In genomic region chr11:101275309-101275708, GRCm38 (mm10) we compare ENCODE assay signal across 22 mouse cellular contexts. TPM values are rescaled to one million over a fixed set of nuclear protein-coding genes. Genes with fewer than 3 reads are reported as not detected.
DNase-seq lines count a peak whose midpoint lies in the region; ATAC-seq and TF ChIP-seq lines count a peak whose summit lies in the region.
"Had no signal": no experiment of that assay in that cellular context is flagged by ENCODE, and none has a peak within 500 bp of the region (broad histone marks: within the 10 kb centered on the region; RNA-seq: fewer than 3 reads in every experiment).

No protein-coding gene starts in this region.

- no peak for TF ChIP-seq POLR2A in kidney, adult 2 months (IDR thresholded peaks at IDR 0.05; ENCODE audit: low read depth, low read length)
- TF ChIP-seq POLR2A in MEL (IDR thresholded peaks at IDR 0.05; ENCODE audit: control insufficient read depth in 1 of 2, insufficient read depth in 1 of 2, low read depth in 1 of 2, low read length in 2 of 2, poor library complexity in 1 of 2) = 0 out of 4 replicates have a peak, but pooled peaks of 1 of the 2 experiments have one; percentile 16

- no peak for TF ChIP-seq CTCF in kidney, adult 2 months (conservative IDR thresholded peaks at IDR 0.05; ENCODE audit: insufficient read depth, insufficient read length, low read depth, low read length)
- TF ChIP-seq CTCF in MEL (IDR thresholded peaks at IDR 0.05 in 2 of 3, conservative IDR thresholded peaks at IDR 0.05 in 1 of 3; ENCODE audit: control insufficient read depth in 1 of 3, insufficient read depth in 1 of 3, low read depth in 2 of 3, low read length in 3 of 3, poor library complexity in 1 of 3, severe bottlenecking in 1 of 3) = no peak

- TF ChIP-seq EP300 in MEL (IDR thresholded peaks at IDR 0.05; ENCODE audit: low read depth in 1 of 2, low read length in 2 of 2) = no peak

- H3K4me1 ChIP-seq in forebrain, embryonic 12.5 days = peaks cover 29% of the 10 kb centered on the region
- peaks cover 24% of the 10 kb centered on the region for H3K4me1 ChIP-seq in forebrain, embryonic 16.5 days (replicated peaks; ENCODE audit: control insufficient read depth, insufficient read depth, low read length)
- H3K4me1 ChIP-seq in kidney, adult 2 months (ENCODE audit: control insufficient read depth, insufficient read depth, low read length) = peaks cover 21% of the 10 kb centered on the region
- H3K4me1 ChIP-seq in midbrain, embryonic 10.5 days = peaks cover 38% of the 10 kb centered on the region
- H3K4me1 ChIP-seq in midbrain, embryonic 15.5 days = peaks cover 30% of the 10 kb centered on the region
- peaks cover 0 to 18% of the 10 kb centered on the region in 2 experiments; a peak in 3 of 4 replicates for H3K4me1 ChIP-seq in MEL (ENCODE audit: control insufficient read depth in 1 of 2, insufficient read depth in 2 of 2, low read length in 2 of 2)

- H3K4me3 ChIP-seq in forebrain, embryonic 12.5 days (replicated peaks) = no peak overlapping the region
- H3K4me3 ChIP-seq in forebrain, embryonic 16.5 days (replicated peaks; ENCODE audit: low read length) = no peak overlapping the region
- H3K4me3 ChIP-seq in kidney, adult 2 months (ENCODE audit: insufficient read depth, low read depth, low read length) = no peak overlapping the region
- peak overlapping the region; percentile 18; the same call in 1 of the 2 replicates for H3K4me3 ChIP-seq in midbrain, embryonic 10.5 days
- no peak overlapping the region for H3K4me3 ChIP-seq in midbrain, embryonic 15.5 days
- H3K4me3 ChIP-seq in MEL (ENCODE audit: control insufficient read depth in 1 of 2, insufficient read depth in 1 of 2, low read depth in 2 of 2, low read length in 2 of 2) = no peak overlapping the region
- H3K4me3 ChIP-seq: embryonic facial prominence, embryonic 12.5 days; forebrain, embryonic 13.5 days; forebrain, embryonic 15.5 days had no signal

- H3K79me2 ChIP-seq in MEL (ENCODE audit: control insufficient read depth, insufficient read depth, low read length, poor library complexity) = peaks cover 15% of the 10 kb centered on the region

- H3K4me2 ChIP-seq in forebrain, embryonic 12.5 days = no peak overlapping the region
- no peak overlapping the region for H3K4me2 ChIP-seq in forebrain, embryonic 16.5 days (ENCODE audit: low read length)
- H3K4me2 ChIP-seq in midbrain, embryonic 15.5 days = no peak overlapping the region
- H3K4me2 ChIP-seq: forebrain, embryonic 15.5 days had no signal

- DNase-seq in kidney, adult 2 months = no peak
- no peak for DNase-seq in kidney, postnatal 25 days
- no peak for DNase-seq in midbrain, embryonic 10.5 days (ENCODE audit: low spot score)
- DNase-seq in MEL (ENCODE audit: low read depth, low spot score) = no peak
- no peak for DNase-seq in ovary, postnatal 14 days (ENCODE audit: low spot score)
- DNase-seq: adrenal gland, adult 8-10 months; adrenal gland, postnatal 14 days; adrenal gland, postnatal 36 days; cerebellum, adult 11-12 months; cerebellum, adult 2 months; cerebellum, adult 9-10 months; cerebellum, postnatal 10 days; cerebellum, postnatal 25 days had no signal

- no peak overlapping the region for H3K9ac ChIP-seq in forebrain, embryonic 12.5 days
- no peak overlapping the region for H3K9ac ChIP-seq in forebrain, embryonic 16.5 days (replicated peaks; ENCODE audit: low read depth, low read length)
- H3K9ac ChIP-seq in midbrain, embryonic 15.5 days = no peak overlapping the region
- no peak overlapping the region for H3K9ac ChIP-seq in MEL (ENCODE audit: control insufficient read depth, low read depth, low read length, poor library complexity, severe bottlenecking)
- H3K9ac ChIP-seq: embryonic facial prominence, embryonic 12.5 days; forebrain, embryonic 13.5 days; forebrain, embryonic 15.5 days had no signal

- no peaks in the 10 kb centered on the region for H3K36me3 ChIP-seq in forebrain, embryonic 12.5 days (replicated peaks)
- no peaks in the 10 kb centered on the region for H3K36me3 ChIP-seq in forebrain, embryonic 16.5 days (ENCODE audit: control insufficient read depth, insufficient read depth)
- H3K36me3 ChIP-seq in kidney, adult 2 months (ENCODE audit: control insufficient read depth, insufficient read depth, low read length) = no peaks in the 10 kb centered on the region; the same call in 1 of the 2 replicates
- peaks cover 16% of the 10 kb centered on the region for H3K36me3 ChIP-seq in midbrain, embryonic 10.5 days
- H3K36me3 ChIP-seq in midbrain, embryonic 15.5 days (replicated peaks) = no peaks in the 10 kb centered on the region
- H3K36me3 ChIP-seq in MEL (ENCODE audit: control insufficient read depth in 1 of 2, insufficient read depth in 2 of 2, low read length in 2 of 2) = peaks cover 0 to 13% of the 10 kb centered on the region in 2 experiments; a peak in 2 of 4 replicates
- H3K36me3 ChIP-seq: forebrain, embryonic 15.5 days had no signal

- H3K9me3 ChIP-seq in forebrain, embryonic 12.5 days = no peaks in the 10 kb centered on the region
- H3K9me3 ChIP-seq in forebrain, embryonic 16.5 days (ENCODE audit: control insufficient read depth, low read length) = no peaks in the 10 kb centered on the region
- no peaks in the 10 kb centered on the region for H3K9me3 ChIP-seq in midbrain, embryonic 10.5 days (replicated peaks)
- no peaks in the 10 kb centered on the region for H3K9me3 ChIP-seq in midbrain, embryonic 15.5 days
- H3K9me3 ChIP-seq in MEL (replicated peaks; ENCODE audit: insufficient read depth, low read length) = no peaks in the 10 kb centered on the region
- H3K9me3 ChIP-seq: embryonic facial prominence, embryonic 10.5 days; embryonic facial prominence, embryonic 12.5 days; forebrain, embryonic 13.5 days; forebrain, embryonic 15.5 days had no signal

- H3K27ac ChIP-seq in forebrain, embryonic 12.5 days = 0 out of 2 replicates have a peak overlapping the region, but pooled peaks have one; percentile 15
- no peak overlapping the region for H3K27ac ChIP-seq in forebrain, embryonic 16.5 days (ENCODE audit: low read length)
- H3K27ac ChIP-seq in kidney, adult 2 months (ENCODE audit: insufficient read depth, low read depth, low read length) = peak overlapping the region; percentile 58
- H3K27ac ChIP-seq in midbrain, embryonic 10.5 days (replicated peaks) = no peak overlapping the region
- no peak overlapping the region for H3K27ac ChIP-seq in midbrain, embryonic 15.5 days
- no peak overlapping the region for H3K27ac ChIP-seq in MEL (ENCODE audit: control insufficient read depth, low read depth, low read length)
- H3K27ac ChIP-seq: embryonic facial prominence, embryonic 10.5 days; embryonic facial prominence, embryonic 12.5 days; forebrain, embryonic 13.5 days; forebrain, embryonic 15.5 days had no signal

- H3K27me3 ChIP-seq in forebrain, embryonic 12.5 days = peaks cover 15% of the 10 kb centered on the region
- no peaks in the 10 kb centered on the region; the same call in 1 of the 2 replicates for H3K27me3 ChIP-seq in forebrain, embryonic 16.5 days (replicated peaks; ENCODE audit: control insufficient read depth, insufficient read depth, low read length)
- no peaks in the 10 kb centered on the region for H3K27me3 ChIP-seq in kidney, adult 2 months (replicated peaks; ENCODE audit: control insufficient read depth, insufficient read depth, low read length)
- H3K27me3 ChIP-seq in midbrain, embryonic 10.5 days (ENCODE audit: low read depth, poor library complexity, severe bottlenecking) = peaks cover 36% of the 10 kb centered on the region
- H3K27me3 ChIP-seq in midbrain, embryonic 15.5 days (replicated peaks) = no peaks in the 10 kb centered on the region
- H3K27me3 ChIP-seq in MEL (ENCODE audit: control insufficient read depth in 1 of 2, insufficient read depth in 2 of 2, low read length in 2 of 2) = no peaks in the 10 kb centered on the region
- H3K27me3 ChIP-seq: forebrain, embryonic 15.5 days; Patski had no signal

- 72% methylated on average over 4 of the region's 4 CpGs for WGBS in forebrain, embryonic 12.5 days
- 59% methylated on average over 4 of the region's 4 CpGs for WGBS in forebrain, embryonic 16.5 days
- 69% methylated on average over 4 of the region's 4 CpGs for WGBS in kidney, adult 2 months
- 83% methylated on average over 4 of the region's 4 CpGs for WGBS in midbrain, embryonic 10.5 days
- WGBS in midbrain, embryonic 15.5 days = 79% methylated on average over 4 of the region's 4 CpGs

- ATAC-seq in forebrain, embryonic 12.5 days (ENCODE audit: low FRiP score) = no peak
- ATAC-seq in forebrain, embryonic 16.5 days = no peak
- no peak for ATAC-seq in midbrain, embryonic 15.5 days (replicated peaks)
- ATAC-seq: activated CD4-positive, CD25-positive, alpha-beta regulatory T cell, adult 4 months; forebrain, embryonic 13.5 days; forebrain, embryonic 15.5 days; Patski had no signal

- TF ChIP-seq RAD21 in MEL (IDR thresholded peaks at IDR 0.05; ENCODE audit: low read depth, low read length) = no peak

RNA-seq across cellular contexts. Expression of gene Cntd1, which starts 3.5 kb away (rescaled TPM):
- polyA plus RNA-seq in forebrain, embryonic 12.5 days (2016; fragmentation: Nextera tagmentation; extraction: Ambion mirVana) = 1.6 TPM in 2 replicates
- 0.91 TPM in 2 replicates for polyA plus RNA-seq in forebrain, embryonic 16.5 days (2015; fragmentation: Nextera tagmentation; extraction: Ambion mirVana)
- 1.3 and 1.6 TPM in 2 replicates for polyA plus RNA-seq in kidney, adult 2 months (2012; rRNA removed)
- polyA plus RNA-seq in midbrain, embryonic 10.5 days (2016; fragmentation: Nextera tagmentation; extraction: Ambion mirVana) = 1.6 and 1.8 TPM in 2 replicates
- 0.93 and 1.3 TPM in 2 replicates for polyA plus RNA-seq in midbrain, embryonic 15.5 days (2015; fragmentation: Nextera tagmentation; extraction: Ambion mirVana)
- total RNA-seq in MEL (2012; rRNA removed) = 2.4 TPM in 2 replicates
- under 1 TPM in 1 of 2 experiments, not detected in 1; 0.84 TPM for polyA plus RNA-seq in MEL (2012; ENCODE audit: insufficient read depth in 1 of 2, insufficient read length in 2 of 2, low read depth in 1 of 2, low replicate concordance in 2 of 2, missing spikeins in 1 of 2)

RNA-seq across cellular contexts. Expression of gene Coa3, which starts 3.6 kb away (rescaled TPM):
- polyA plus RNA-seq in forebrain, embryonic 12.5 days (2016; fragmentation: Nextera tagmentation; extraction: Ambion mirVana) = 178 and 183 TPM in 2 replicates
- polyA plus RNA-seq in forebrain, embryonic 16.5 days (2015; fragmentation: Nextera tagmentation; extraction: Ambion mirVana) = 191 and 197 TPM in 2 replicates
- 540 and 572 TPM in 2 replicates for polyA plus RNA-seq in kidney, adult 2 months (2012; rRNA removed)
- polyA plus RNA-seq in midbrain, embryonic 10.5 days (2016; fragmentation: Nextera tagmentation; extraction: Ambion mirVana) = 223 and 228 TPM in 2 replicates
- 202 and 204 TPM in 2 replicates for polyA plus RNA-seq in midbrain, embryonic 15.5 days (2015; fragmentation: Nextera tagmentation; extraction: Ambion mirVana)
- 294 and 325 TPM in 2 replicates for total RNA-seq in MEL (2012; rRNA removed)
- polyA plus RNA-seq in MEL (2012; ENCODE audit: insufficient read depth in 1 of 2, insufficient read length in 2 of 2, low read depth in 1 of 2, low replicate concordance in 2 of 2, missing spikeins in 1 of 2) = 100 to 1,000 TPM in 1 of 2 experiments, not detected in 1; 120 TPM

RNA-seq across cellular contexts. Expression of gene Wnk4, which starts 14.9 kb away (rescaled TPM):
- 5.7 and 7.5 TPM in 2 replicates for polyA plus RNA-seq in forebrain, embryonic 12.5 days (2016; fragmentation: Nextera tagmentation; extraction: Ambion mirVana)
- 5.8 and 6.2 TPM in 2 replicates for polyA plus RNA-seq in forebrain, embryonic 16.5 days (2015; fragmentation: Nextera tagmentation; extraction: Ambion mirVana)
- polyA plus RNA-seq in kidney, adult 2 months (2012; rRNA removed) = 134 and 160 TPM in 2 replicates
- polyA plus RNA-seq in midbrain, embryonic 10.5 days (2016; fragmentation: Nextera tagmentation; extraction: Ambion mirVana) = 5.4 and 8.0 TPM in 2 replicates
- polyA plus RNA-seq in midbrain, embryonic 15.5 days (2015; fragmentation: Nextera tagmentation; extraction: Ambion mirVana) = 7.7 and 10.7 TPM in 2 replicates
- 0.72 and 0.92 TPM in 2 replicates for total RNA-seq in MEL (2012; rRNA removed)
- polyA plus RNA-seq in MEL (2012; ENCODE audit: insufficient read depth in 1 of 2, insufficient read length in 2 of 2, low read depth in 1 of 2, low replicate concordance in 2 of 2, missing spikeins in 1 of 2) = 1 to 10 TPM in 1 of 2 experiments, not detected in 1; 3.4 TPM

RNA-seq across cellular contexts. Expression of gene Vps25, which starts 21.8 kb away (rescaled TPM):
- 90.4 and 93.1 TPM in 2 replicates for polyA plus RNA-seq in forebrain, embryonic 12.5 days (2016; fragmentation: Nextera tagmentation; extraction: Ambion mirVana)
- polyA plus RNA-seq in forebrain, embryonic 16.5 days (2015; fragmentation: Nextera tagmentation; extraction: Ambion mirVana) = 91.1 and 93.3 TPM in 2 replicates
- polyA plus RNA-seq in kidney, adult 2 months (2012; rRNA removed) = 112 and 116 TPM in 2 replicates
- 137 and 143 TPM in 2 replicates for polyA plus RNA-seq in midbrain, embryonic 10.5 days (2016; fragmentation: Nextera tagmentation; extraction: Ambion mirVana)
- polyA plus RNA-seq in midbrain, embryonic 15.5 days (2015; fragmentation: Nextera tagmentation; extraction: Ambion mirVana) = 123 and 124 TPM in 2 replicates
- 68.4 and 75.5 TPM in 2 replicates for total RNA-seq in MEL (2012; rRNA removed)
- polyA plus RNA-seq in MEL (2012; ENCODE audit: insufficient read depth in 1 of 2, insufficient read length in 2 of 2, low read depth in 1 of 2, low replicate concordance in 2 of 2, missing spikeins in 1 of 2) = 100 to 1,000 TPM in 1 of 2 experiments, not detected in 1; 107 TPM

RNA-seq across cellular contexts. Expression of gene Becn1, which starts 26.8 kb away (rescaled TPM):
- 164 and 169 TPM in 2 replicates for polyA plus RNA-seq in forebrain, embryonic 12.5 days (2016; fragmentation: Nextera tagmentation; extraction: Ambion mirVana)
- polyA plus RNA-seq in forebrain, embryonic 16.5 days (2015; fragmentation: Nextera tagmentation; extraction: Ambion mirVana) = 191 and 203 TPM in 2 replicates
- polyA plus RNA-seq in kidney, adult 2 months (2012; rRNA removed) = 61.9 and 89.5 TPM in 2 replicates
- 152 and 162 TPM in 2 replicates for polyA plus RNA-seq in midbrain, embryonic 10.5 days (2016; fragmentation: Nextera tagmentation; extraction: Ambion mirVana)
- 183 and 186 TPM in 2 replicates for polyA plus RNA-seq in midbrain, embryonic 15.5 days (2015; fragmentation: Nextera tagmentation; extraction: Ambion mirVana)
- total RNA-seq in MEL (2012; rRNA removed) = 167 and 181 TPM in 2 replicates
- 100 to 1,000 TPM in 1 of 2 experiments, not detected in 1; 122 TPM for polyA plus RNA-seq in MEL (2012; ENCODE audit: insufficient read depth in 1 of 2, insufficient read length in 2 of 2, low read depth in 1 of 2, low replicate concordance in 2 of 2, missing spikeins in 1 of 2)

Comparison
In these comparisons a context has a peak if more than half of its experiments do, and no peak if none do; other contexts are left out.
1. H3K27ac ChIP-seq: peak in forebrain, embryonic 12.5 days (single experiment) and kidney, adult 2 months (single experiment); none in forebrain, embryonic 16.5 days (single experiment), midbrain, embryonic 10.5 days (single experiment), midbrain, embryonic 15.5 days (single experiment) and MEL (single experiment).
2. RNA of gene Wnk4, which starts 14.9 kb away (polyA plus RNA-seq): 134 to 160 TPM in kidney, adult 2 months; 7.7 to 10.7 TPM in midbrain, embryonic 15.5 days, 5.8 to 6.2 TPM in forebrain, embryonic 16.5 days, 5.7 to 7.5 TPM in forebrain, embryonic 12.5 days, 5.4 to 8.0 TPM in midbrain, embryonic 10.5 days and 3.4 TPM in MEL; every median in the first group is over 10 times any median in the second.